Mouse (Mus musculus): ENCODE data around the gene Emp2. TPM values are rescaled to one million over a fixed set of nuclear protein-coding genes. Genes with fewer than 3 reads are reported as not detected.

The Emp2 gene
- polyA plus RNA-seq, 1 experiment from 2014 or later = 3.2 TPM

GRCm38 (mm10) chr16:10311086-10311485 lies 2.7 kb downstream of the Emp2 start:
- H3K4me1 ChIP-seq (replicated peaks) = peaks cover 12% of the 10 kb centered on the region
- no peak for DNase-seq (ENCODE audit: low spot score)
- peaks cover 37% of the 10 kb centered on the region for H3K27me3 ChIP-seq (ENCODE audit: insufficient read depth, poor library complexity, severe bottlenecking)
- H3K27ac ChIP-seq = no peak overlapping the region
- WGBS = 56% methylated on average over 3 of the region's 3 CpGs
- no peaks in the 10 kb centered on the region for H3K36me3 ChIP-seq
- no peaks in the 10 kb centered on the region for H3K9me3 ChIP-seq
- H3K4me3 ChIP-seq = no peak overlapping the region

- DNase-seq (ENCODE audit: low spot score) = no peak
- 86% methylated on average over 5 of the region's 5 CpGs for whole genome bisulfite sequencing
- Histone ChIP-seq H3K36me3 (no peaks in the 10 kb centered on the region), H3K27ac (no peak overlapping the region), H3K4me3 (no peak overlapping the region), H3K9me3 (no peaks in the 10 kb centered on the region), H3K4me1 (replicated peaks) (peaks cover 12% of the 10 kb centered on the region), H3K27me3 (ENCODE audit: insufficient read depth, poor library complexity, severe bottlenecking) (peaks cover 37% of the 10 kb centered on the region)
Observed at GRCm38 (mm10) chr16:10310507-10310906, 3.3 kb downstream of the Emp2 start.

GRCm38 (mm10) chr16:10307351-10307750 lies 6.4 kb downstream of the Emp2 start:
- no peak for DNase-seq (ENCODE audit: low spot score)
- Histone ChIP-seq H3K36me3 (no peaks in the 10 kb centered on the region), H3K27me3 (ENCODE audit: insufficient read depth, poor library complexity, severe bottlenecking) (peaks cover 10% of the 10 kb centered on the region), H3K4me3 (no peak overlapping the region), H3K9me3 (no peaks in the 10 kb centered on the region), H3K27ac (no peak overlapping the region), H3K4me1 (replicated peaks) (no peaks in the 10 kb centered on the region)
- WGBS = 84% methylated on average over 5 of the region's 5 CpGs

- no peaks in the 10 kb centered on the region for H3K4me1 ChIP-seq (replicated peaks)
- 74% methylated on average over 3 of the region's 3 CpGs for WGBS
- H3K36me3 ChIP-seq = no peaks in the 10 kb centered on the region
- H3K27ac ChIP-seq = no peak overlapping the region
- no peak for DNase-seq (ENCODE audit: low spot score)
- H3K4me3 ChIP-seq = no peak overlapping the region
- no peaks in the 10 kb centered on the region for H3K27me3 ChIP-seq (ENCODE audit: insufficient read depth, poor library complexity, severe bottlenecking)
- H3K9me3 ChIP-seq = no peaks in the 10 kb centered on the region
Observed at GRCm38 (mm10) chr16:10306101-10306500, 7.7 kb downstream of the Emp2 start.

GRCm38 (mm10) chr16:10301337-10301736 lies 12.4 kb downstream of the Emp2 start:
- 85% methylated on average over 3 of the region's 3 CpGs for WGBS
- no peak for DNase-seq (ENCODE audit: low spot score)

GRCm38 (mm10) chr16:10300231-10301186 lies 13.3 kb downstream of the Emp2 start:
- 77% methylated on average over 3 of the region's 3 CpGs for WGBS
- Histone ChIP-seq H3K36me3 (no peaks in the 10 kb centered on the region), H3K27me3 (ENCODE audit: insufficient read depth, poor library complexity, severe bottlenecking) (no peaks in the 10 kb centered on the region), H3K9me3 (no peaks in the 10 kb centered on the region), H3K4me1 (replicated peaks) (no peaks in the 10 kb centered on the region), H3K27ac (no peak overlapping the region), H3K4me3 (no peak overlapping the region)
- DNase-seq (ENCODE audit: low spot score) = no peak

More at GRCm38 (mm10) chr16:10301337-10301736, 12.4 kb downstream of the Emp2 start:
- Histone ChIP-seq H3K36me3 (no peaks in the 10 kb centered on the region), H3K4me1 (replicated peaks) (no peaks in the 10 kb centered on the region), H3K27me3 (ENCODE audit: insufficient read depth, poor library complexity, severe bottlenecking) (no peaks in the 10 kb centered on the region), H3K27ac (no peak overlapping the region), H3K4me3 (no peak overlapping the region), H3K9me3 (no peaks in the 10 kb centered on the region)

- Histone ChIP-seq H3K4me1 (replicated peaks) (no peaks in the 10 kb centered on the region), H3K4me3 (no peak overlapping the region), H3K36me3 (no peaks in the 10 kb centered on the region), H3K27ac (no peak overlapping the region), H3K9me3 (no peaks in the 10 kb centered on the region), H3K27me3 (ENCODE audit: insufficient read depth, poor library complexity, severe bottlenecking) (no peaks in the 10 kb centered on the region)
- 37% methylated on average over 8 of the region's 8 CpGs for WGBS
- no peak for DNase-seq (ENCODE audit: low spot score)
Observed at GRCm38 (mm10) chr16:10299637-10300036, 14.1 kb downstream of the Emp2 start.

GRCm38 (mm10) chr16:10297696-10298644 lies 15.8 kb downstream of the Emp2 start:
- no peaks in the 10 kb centered on the region for H3K4me1 ChIP-seq (replicated peaks)
- WGBS = 88% methylated on average over 10 of the region's 10 CpGs
- H3K27ac ChIP-seq = no peak overlapping the region
- no peaks in the 10 kb centered on the region for H3K9me3 ChIP-seq
- no peak overlapping the region for H3K4me3 ChIP-seq
- no peak for DNase-seq (ENCODE audit: low spot score)
- no peaks in the 10 kb centered on the region for H3K27me3 ChIP-seq (ENCODE audit: insufficient read depth, poor library complexity, severe bottlenecking)
- no peaks in the 10 kb centered on the region for H3K36me3 ChIP-seq

- no peaks in the 10 kb centered on the region for H3K27me3 ChIP-seq (ENCODE audit: insufficient read depth, poor library complexity, severe bottlenecking)
- H3K27ac ChIP-seq = no peak overlapping the region
- no peak overlapping the region for H3K4me3 ChIP-seq
- 85% methylated on average over 6 of the region's 6 CpGs for WGBS
- no peaks in the 10 kb centered on the region for H3K4me1 ChIP-seq (replicated peaks)
- no peak for DNase-seq (ENCODE audit: low spot score)
- H3K9me3 ChIP-seq = no peaks in the 10 kb centered on the region
- H3K36me3 ChIP-seq = no peaks in the 10 kb centered on the region
Observed at GRCm38 (mm10) chr16:10288115-10288514, 25.7 kb downstream of the Emp2 start.

GRCm38 (mm10) chr16:10286513-10287268 lies 27.1 kb downstream of the Emp2 start:
- WGBS = 85% methylated on average over 9 of the region's 9 CpGs
- Histone ChIP-seq H3K27ac (no peak overlapping the region), H3K9me3 (no peaks in the 10 kb centered on the region), H3K4me1 (replicated peaks) (no peaks in the 10 kb centered on the region), H3K27me3 (ENCODE audit: insufficient read depth, poor library complexity, severe bottlenecking) (no peaks in the 10 kb centered on the region; the same call in 1 of the 2 replicates), H3K36me3 (no peaks in the 10 kb centered on the region), H3K4me3 (no peak overlapping the region)
- no peak for DNase-seq (ENCODE audit: low spot score)

GRCm38 (mm10) chr16:10281890-10282289 lies 31.9 kb downstream of the Emp2 start:
- no peak for DNase-seq (ENCODE audit: low spot score)
- Histone ChIP-seq H3K36me3 (no peaks in the 10 kb centered on the region), H3K9me3 (no peaks in the 10 kb centered on the region), H3K4me3 (no peak overlapping the region), H3K27me3 (ENCODE audit: insufficient read depth, poor library complexity, severe bottlenecking) (no peaks in the 10 kb centered on the region; the same call in 1 of the 2 replicates), H3K27ac (no peak overlapping the region), H3K4me1 (replicated peaks) (no peaks in the 10 kb centered on the region)
- WGBS = 86% methylated on average over 3 of the region's 3 CpGs

GRCm38 (mm10) chr16:10280286-10280951 lies 33.3 kb downstream of the Emp2 start:
- no peaks in the 10 kb centered on the region; the same call in 1 of the 2 replicates for H3K27me3 ChIP-seq (ENCODE audit: insufficient read depth, poor library complexity, severe bottlenecking)
- H3K4me1 ChIP-seq (replicated peaks) = no peaks in the 10 kb centered on the region
- H3K27ac ChIP-seq = no peak overlapping the region
- 54% methylated on average over 12 of the region's 12 CpGs for WGBS
- no peaks in the 10 kb centered on the region for H3K36me3 ChIP-seq
- no peak overlapping the region for H3K4me3 ChIP-seq
- peak; percentile 69 for DNase-seq (ENCODE audit: low spot score)
- no peaks in the 10 kb centered on the region for H3K9me3 ChIP-seq
